Mouse (Mus musculus): ENCODE results near the gene Tnni1.
A peak's percentile ranks its signal among the peaks of the same experiment; 100 is the strongest.

The Tnni1 gene

DNA sequence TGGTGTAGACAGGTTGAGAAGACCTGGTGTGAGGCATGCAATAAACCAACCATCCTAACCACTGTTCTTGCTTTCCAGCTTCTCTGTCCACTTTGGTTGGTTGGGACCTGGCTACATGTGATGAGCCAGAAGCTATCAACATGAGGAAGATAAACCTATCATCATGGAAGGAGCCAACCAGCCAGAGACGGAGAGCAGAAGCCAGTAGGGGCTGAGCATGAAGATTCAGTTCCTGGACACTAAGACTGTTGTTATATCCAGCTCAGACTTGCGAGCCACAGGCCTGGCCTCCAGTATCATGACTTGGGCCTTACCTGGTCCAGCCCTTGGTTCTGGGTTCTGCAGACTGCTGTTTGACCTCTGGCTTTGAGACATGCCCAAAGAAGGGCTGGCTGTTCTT, 10.8 kb upstream of the Tnni1 start:
- DNase-seq = no peak

GRCm38 (mm10) chr1:135770237-135770636, 9.0 kb upstream of the Tnni1 start:
- DNase-seq = no peak

DNA sequence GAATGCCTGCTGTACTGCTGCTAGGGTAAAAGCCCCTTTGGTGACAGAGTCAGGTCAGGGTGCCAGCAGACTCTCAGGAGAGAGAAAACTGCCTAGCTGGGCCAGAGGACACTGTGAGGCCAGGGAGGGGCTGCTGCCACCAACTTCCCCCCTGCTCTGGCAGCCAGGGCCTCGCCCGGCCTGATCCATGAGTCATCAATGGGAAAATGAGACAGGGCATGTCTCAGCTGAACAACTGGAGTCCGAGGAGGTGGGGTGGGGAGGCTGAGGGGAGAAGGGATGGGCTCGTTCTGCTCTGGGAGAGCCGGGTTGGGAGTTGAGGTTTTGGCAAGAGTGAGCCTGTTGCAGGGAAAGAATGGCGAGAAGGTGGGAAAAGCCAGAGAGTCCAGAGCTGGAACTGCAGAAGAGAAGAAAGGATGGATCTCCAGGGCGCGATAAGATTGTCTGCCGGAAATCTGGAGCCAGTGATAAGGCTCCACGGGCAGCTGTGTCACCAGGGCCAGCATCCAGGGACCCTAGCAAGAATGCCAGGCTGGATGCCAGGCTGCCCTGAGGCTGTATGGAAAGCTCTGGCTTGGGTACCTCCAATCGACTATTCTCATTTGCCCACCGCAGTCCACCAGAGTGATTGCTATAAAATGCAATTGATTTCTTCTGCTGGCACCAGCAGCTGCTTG, 8.2 kb upstream of the Tnni1 start:
- DNase-seq = no peak

DNA sequence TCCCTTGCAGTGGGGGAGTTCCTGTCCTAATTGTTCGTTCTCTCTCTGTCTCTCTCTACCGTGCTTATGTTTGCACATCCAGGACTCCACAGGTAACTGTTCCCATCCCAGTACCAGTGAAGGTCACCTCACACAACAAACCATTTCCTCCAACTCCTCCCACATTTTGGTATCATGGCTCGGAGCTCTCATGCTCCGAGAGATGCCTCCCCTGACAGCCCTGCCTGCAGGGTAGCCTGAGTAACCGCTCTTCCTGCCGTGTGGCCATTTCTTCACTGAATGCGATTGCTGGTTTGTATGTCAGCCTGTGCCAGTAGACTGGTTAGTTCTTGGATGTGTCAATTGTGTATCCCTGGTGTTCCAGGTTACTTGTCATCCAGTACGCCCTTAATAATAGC, 7.7 kb upstream of the Tnni1 start:
- no peak for DNase-seq

GRCm38 (mm10) chr1:135776596-135776995, 2.6 kb upstream of the Tnni1 start:
- DNase-seq = no peak

GRCm38 (mm10) chr1:135777046-135777445, 2.2 kb upstream of the Tnni1 start:
- DNase-seq = no peak

- no peak for DNase-seq
Measured at GRCm38 (mm10) chr1:135780649-135781048, 1.4 kb downstream of the Tnni1 start.

DNA sequence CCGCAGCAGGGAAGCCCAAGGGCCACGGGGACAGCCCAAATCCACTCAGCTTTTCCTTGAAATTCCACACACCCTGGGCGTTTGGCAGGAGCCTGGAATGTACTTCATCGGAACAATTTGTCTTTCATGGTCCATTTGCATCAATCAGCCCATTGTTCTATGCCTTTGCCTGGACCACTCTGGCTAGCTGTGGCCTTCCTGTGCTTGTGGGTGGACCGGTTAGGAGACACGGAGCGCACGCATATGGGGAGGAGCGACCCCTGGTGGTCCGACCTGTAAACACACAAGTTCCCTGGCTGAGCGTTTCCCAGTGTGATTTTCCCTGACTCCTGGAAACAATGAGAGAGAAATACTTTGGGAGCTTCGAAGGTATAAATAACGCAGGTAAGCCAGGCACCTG, 2.0 kb downstream of the Tnni1 start:
- DNase-seq = peak; percentile 69 to 71

GRCm38 (mm10) chr1:135782816-135783215, 3.6 kb downstream of the Tnni1 start:
- no peak for DNase-seq

DNA sequence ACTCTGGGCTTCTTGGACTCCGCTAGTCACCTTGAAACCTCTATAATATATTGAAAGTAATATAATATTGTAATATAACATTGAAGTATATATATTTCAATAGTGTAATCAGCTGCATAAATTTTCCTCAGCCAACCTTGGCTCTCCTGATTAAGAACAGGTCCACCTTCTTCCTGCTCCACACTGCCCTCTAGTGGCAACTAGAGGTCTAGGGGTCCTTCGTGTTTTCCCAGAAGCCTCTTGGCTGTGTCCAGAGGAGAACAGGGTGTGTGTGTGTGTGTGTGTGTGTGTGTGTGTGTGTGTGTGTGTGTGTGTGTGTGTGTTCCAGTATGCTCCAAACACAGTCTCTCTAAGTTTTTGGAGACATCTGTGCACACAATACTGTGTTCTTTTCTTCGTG, 8.6 kb downstream of the Tnni1 start:
- DNase-seq = peak; percentile 83 to 85

GRCm38 (mm10) chr1:135788708-135789107, 9.5 kb downstream of the Tnni1 start:
- peak; percentile 25 to 29 for DNase-seq

DNA sequence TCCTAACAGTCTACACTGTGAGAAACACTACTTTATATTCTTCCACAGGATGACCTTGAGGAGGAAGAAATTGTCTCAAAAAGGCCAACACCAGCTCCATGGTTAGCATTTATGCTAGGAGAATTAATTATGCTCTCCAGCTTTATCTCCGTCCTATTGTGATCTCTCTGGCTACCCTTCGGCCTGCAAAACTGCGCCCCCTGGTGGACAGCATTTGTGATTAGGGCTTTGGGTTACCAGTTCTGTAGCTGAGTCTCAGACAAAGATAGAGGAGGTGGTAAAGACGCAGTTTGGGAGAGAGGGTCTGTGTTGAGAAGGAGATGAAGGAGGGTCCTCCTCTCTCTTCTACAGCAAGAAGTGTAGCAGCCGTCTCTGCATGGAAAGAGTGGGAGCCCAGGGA, 10.6 kb downstream of the Tnni1 start:
- peak; percentile 84 to 85 for DNase-seq

DNA sequence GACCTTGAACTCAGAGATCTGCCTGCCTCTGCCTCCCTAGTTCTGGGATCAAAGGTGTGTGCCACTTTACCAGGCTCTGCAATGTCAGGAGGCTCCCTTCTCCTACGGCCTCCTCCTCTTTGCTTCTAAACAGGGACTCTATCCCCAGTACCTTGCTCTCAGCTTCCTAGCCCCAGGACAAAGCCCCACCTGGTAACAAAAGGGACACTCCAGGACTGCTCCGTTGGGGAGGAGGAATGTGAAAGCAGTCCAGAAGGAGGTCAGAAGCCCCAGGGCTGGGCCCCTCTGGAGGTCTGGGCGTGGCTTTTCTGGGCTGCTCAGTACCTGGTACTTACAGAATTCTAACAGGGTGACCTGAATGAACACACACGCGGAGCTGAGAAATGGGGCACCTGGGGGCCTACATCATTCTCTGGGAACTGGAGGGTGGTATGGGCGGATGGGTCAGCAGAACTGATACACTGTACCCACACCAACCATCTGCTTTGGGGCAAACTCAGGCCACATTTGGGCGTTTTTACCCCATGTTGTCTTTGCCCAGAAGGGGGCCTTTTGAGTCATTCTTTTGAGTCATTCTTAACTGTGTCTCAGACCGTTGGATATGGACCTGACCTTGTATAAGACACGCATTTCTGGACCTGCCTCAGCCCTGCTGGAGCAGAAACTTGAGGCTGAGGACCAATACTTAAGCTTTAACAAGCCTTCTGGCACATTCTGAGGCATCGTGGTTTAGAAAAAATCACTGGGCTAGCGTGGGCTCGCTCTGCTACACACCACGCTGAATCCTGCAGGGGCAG, 13.1 kb downstream of the Tnni1 start:
- DNase-seq = no peak

DNA sequence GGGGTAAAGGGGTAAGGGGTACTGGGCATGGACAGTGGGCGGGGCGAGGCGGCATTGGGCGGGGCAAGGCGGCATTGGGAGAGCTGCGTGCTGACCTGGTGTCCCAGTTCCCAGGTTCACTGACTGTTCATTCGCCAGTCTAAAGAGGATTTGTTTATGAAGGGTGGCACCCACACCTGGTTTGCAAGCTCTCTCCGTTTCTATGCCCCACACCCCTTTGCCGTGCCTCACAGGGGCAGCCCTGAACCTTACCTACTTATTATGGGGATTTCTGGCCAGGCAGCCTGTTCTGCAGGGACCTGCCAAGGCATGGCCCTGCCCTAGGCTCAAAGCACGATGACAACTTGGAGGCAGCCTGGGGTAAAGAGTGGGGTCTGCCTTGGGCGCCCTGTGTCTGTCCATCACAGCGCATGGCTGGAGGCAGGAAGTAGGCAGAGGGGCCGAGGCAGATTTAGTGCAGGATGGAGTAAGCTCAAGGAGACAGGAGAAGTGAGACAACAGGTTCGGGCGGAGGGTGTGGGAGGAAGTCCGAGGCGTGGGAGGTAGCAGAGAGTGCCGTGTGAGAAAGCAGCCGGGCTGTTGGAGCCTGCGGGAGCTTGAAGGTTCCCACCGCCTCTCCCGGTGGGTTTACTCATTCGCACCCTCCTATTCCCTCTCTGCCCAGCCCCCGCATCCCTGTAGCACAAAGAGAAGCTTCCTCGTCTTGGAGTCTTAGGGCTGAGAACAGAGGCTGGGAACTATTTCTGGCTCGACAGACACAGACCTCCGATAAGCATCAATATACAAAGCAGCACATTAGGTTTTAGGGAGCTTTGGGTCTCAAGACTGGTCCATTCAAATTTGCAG, 14.4 kb downstream of the Tnni1 start:
- peak; percentile 32 to 45 for DNase-seq

DNA sequence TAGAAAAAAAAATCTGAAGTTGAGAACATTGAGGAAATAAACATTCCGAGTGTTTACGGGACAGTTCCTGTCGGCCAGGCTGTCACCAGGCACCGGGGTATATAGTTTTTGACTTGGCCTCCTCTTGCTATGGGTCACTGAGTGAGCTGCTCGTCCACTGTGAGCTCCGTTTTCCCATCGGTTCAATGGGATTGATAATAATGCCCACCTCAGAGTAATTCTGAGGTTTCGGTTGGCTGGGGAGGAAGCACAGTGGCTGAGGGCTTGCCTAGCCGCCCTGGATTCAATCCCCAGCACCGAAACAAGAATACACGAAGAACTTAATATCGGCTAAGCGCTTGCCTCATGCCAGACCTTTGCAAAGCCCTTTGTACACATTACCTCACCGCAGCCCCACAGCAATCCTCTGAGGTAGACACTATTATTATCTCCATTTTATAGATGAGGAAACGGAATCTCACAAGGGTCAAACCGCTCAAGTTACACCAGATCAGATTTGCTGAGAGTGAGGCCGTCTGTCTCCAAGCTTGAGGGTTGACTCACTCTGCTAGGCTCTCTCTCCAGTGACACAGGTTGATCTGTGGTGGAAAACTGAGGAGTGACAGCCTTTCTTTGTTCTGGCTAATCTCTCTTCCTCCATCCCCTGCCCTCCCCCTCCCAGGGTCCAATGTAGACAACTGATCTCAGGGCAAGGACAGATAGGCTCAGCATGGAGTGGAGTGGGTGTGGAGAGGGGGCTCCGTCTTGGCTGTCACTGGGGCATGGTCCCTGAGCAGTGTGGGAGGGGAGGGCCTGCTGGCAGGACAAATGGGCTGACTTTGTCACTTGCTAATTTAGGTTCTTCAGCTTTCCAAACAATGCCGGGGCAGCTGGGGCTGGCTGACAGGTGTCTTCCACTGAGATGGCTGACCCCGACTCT, 15.2 kb downstream of the Tnni1 start:
- DNase-seq = no peak

DNA sequence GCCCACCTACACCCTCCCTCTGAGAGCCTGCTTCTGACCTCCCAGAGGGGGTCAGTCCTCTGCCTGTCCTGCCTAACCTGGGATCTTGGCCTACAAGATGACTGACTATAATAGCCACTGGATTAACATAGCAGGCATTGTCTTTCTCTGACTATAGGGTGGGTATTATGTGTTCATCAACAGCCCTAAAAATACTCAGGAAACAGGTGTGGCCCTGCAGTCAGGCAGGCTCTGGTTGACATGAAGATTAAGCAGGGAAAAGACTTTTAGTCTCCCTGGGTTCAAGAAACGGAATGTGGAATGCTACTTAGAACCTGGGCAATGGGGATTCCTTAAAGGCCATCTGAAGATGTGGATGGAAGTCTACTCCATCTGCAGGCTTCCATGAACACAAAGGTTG, 19.3 kb downstream of the Tnni1 start:
- DNase-seq = no peak

DNA sequence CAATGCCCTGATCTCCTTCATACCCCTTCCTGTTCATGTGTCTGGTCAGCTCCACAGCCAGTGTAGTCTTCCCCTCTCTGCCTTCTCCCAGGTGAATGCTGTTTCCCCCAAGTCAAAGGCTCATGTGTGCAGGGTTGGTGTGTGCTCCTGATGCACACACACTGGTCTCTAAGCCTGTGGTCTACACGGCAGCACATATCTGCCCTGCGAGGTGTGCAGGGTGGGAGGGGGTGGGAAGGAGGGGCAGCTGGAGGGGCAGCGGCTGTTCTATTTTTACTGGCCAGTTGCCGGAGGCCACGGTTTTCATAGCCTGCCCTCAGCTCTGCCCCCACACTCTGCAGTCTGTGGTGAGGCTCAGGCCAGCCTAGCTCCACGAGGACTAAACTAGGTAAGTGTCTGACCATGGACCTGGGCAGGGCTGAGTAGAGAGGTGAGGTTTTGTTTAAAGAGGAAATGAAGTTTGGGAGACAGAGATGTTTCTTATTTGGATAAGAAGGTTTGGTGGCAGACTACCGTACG, 19.9 kb downstream of the Tnni1 start:
- DNase-seq = no peak

GRCm38 (mm10) chr1:135800192-135800950, 21.1 kb downstream of the Tnni1 start:
- no peak for DNase-seq

DNA sequence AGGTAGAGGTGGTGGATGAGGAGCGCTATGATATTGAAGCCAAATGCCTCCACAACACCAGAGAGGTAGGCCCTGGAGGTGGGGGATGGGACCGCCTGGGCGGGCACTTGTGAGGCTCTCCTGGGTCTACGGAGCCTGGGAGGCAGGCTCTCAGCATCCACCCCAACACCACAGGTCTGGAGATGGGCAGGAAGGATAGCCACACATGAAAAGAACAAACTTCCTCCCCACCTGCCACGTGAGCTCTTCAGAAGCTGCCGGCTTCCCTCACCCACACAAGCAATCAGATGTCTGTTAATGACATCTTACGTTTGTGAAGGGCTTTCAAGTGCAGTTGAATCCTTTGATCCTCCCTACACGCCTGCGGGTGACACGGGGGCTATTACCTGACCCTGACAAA, 28.3 kb downstream of the Tnni1 start:
- DNase-seq = no peak

GRCm38 (mm10) chr1:135810180-135810579, 30.9 kb downstream of the Tnni1 start:
- DNase-seq = no peak

DNA sequence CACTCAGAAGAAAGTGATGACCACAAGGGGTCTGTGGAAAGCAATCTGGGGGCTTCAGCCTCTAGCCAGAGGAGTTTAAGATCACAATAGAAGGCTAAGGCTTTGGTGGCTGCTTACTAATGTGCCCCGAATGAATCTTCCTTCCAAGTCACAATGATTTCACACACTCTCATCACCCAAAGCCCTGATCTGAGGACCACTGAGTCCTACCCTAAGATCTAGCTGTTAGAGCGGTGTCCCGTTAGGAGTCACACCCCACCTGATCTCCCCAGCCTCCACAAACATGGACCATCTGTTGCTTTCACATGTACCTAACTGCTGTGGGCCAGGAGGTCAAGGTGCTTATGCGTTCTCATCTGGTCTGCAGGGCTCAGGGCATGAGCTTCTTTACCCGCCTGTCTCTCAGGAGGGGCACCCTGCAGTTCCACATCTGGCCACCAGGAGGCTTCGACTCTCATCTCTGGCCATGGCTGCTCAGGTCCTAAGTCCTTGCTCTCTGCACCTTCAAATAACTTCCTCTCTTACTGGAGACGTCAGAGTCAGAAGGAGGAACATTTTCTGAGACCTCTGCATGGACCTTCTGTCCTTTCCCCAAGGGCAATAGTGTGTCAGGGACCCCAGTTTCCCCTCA, 31.9 kb downstream of the Tnni1 start:
- peak; percentile 84 to 87 for DNase-seq

Measured in B cell, adult 2 months (primary cell).